Mouse (Mus musculus) testis, adult 2 months (tissue): Measurements from ENCODE around the gene Nsun4.

Experiments used
- CTCF ChIP-seq: fragments of 200-500 bp; IDR thresholded peaks from 2 replicates; pipeline ENCODE4 v1.5.1; 2012; ENCODE audit warnings: low read depth, mild to moderate bottlenecking, inconsistent platforms, low read length, moderate library complexity; ENCODE audit not compliant: control insufficient read depth, insufficient read depth, insufficient replicate concordance
- POLR2A ChIP-seq: fragments of 200-500 bp; IDR thresholded peaks from 2 replicates; pipeline ENCODE4 v1.6.1; 2012; ENCODE audit warnings: low read depth, mild to moderate bottlenecking, inconsistent platforms, low read length, moderate library complexity; ENCODE audit not compliant: control insufficient read depth

- TF ChIP-seq CTCF (no peak), POLR2A (no peak)
These were observed 43.5 kb downstream of the Nsun4 start for GRCm38 (mm10) chr4:116010186-116010585.
